Mouse (Mus musculus): ENCODE results near the gene Spats1.

GRCm38 (mm10) chr17:45516488-45516887, 41.3 kb upstream of the Spats1 start:
- TF ChIP-seq ZC3H11A (IDR thresholded peaks at IDR 0.05; ENCODE audit: low read depth, low read length) (0 out of 2 replicates have a peak, but pooled peaks have one; percentile 16), EP300 (IDR thresholded peaks at IDR 0.05; ENCODE audit: low read length) (no peak), CTCF (conservative IDR thresholded peaks at IDR 0.05 in 1 of 2, IDR thresholded peaks at IDR 0.05 in 1 of 2; ENCODE audit: low read depth in 2 of 2, low read length in 2 of 2) (peak; percentile 89 to 99), RCOR1 (conservative IDR thresholded peaks at IDR 0.05; ENCODE audit: low read depth, low read length) (no peak), ELF1 (IDR thresholded peaks at IDR 0.05; ENCODE audit: low read depth, low read length) (no peak)

Data from CH12.LX (cell line).